Mouse (Mus musculus): Measurements from ENCODE around the gene Ltbp4.
A peak's percentile ranks its signal among the peaks of the same experiment; 100 is the strongest.

The Ltbp4 gene

DNA sequence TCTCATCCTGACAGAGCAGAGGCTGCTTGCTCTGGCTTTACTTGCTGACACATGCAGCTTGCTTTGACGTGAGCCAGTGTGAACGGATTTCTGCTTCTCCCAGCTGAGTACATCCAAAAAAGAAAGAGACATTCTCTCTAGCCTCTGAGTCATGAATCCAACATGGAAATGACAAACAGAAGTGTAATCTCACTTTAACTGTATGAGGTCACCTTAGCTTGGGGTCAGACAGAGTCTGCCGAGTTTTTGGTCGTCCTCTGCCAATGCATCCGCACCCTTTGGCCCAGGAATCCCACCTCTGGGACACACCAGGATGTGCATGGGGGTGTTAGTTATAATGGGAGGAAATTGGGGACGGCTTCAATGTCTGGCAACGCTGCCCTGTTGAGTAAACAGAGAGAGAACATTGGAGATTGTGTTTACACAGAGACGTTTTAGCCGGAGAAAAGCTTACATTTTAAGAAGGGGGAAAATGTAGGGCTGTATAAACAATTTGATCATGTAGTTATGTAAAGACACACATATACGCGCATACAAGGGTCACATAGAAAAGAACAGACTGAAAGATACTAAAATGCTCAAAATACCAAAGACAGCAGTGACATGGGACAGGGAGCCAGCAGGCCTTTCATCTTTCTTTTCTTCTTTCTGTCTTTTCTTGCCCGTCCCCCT lies 45.6 kb downstream of the Ltbp4 start:
- no peak for DNase-seq

DNA sequence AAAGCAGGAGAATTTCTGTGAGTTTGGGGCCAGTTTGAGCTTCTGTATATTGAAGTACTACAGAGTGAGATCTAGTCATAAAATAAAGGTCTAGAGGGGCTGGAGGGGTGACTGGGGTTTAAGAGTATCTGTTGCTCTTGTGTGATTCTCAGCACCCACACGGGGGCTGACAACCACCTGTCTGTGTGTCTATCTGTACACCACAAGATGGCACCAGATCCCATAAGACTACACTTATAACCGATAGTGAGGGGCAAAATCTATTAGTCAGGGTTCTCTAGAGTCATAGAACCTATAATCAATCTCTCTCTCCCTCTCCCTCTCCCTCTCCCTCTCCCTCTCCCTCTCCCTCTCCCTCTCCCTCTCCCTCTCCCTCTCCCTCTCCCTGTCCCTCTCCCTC lies 46.9 kb downstream of the Ltbp4 start:
- no peak for DNase-seq

DNA sequence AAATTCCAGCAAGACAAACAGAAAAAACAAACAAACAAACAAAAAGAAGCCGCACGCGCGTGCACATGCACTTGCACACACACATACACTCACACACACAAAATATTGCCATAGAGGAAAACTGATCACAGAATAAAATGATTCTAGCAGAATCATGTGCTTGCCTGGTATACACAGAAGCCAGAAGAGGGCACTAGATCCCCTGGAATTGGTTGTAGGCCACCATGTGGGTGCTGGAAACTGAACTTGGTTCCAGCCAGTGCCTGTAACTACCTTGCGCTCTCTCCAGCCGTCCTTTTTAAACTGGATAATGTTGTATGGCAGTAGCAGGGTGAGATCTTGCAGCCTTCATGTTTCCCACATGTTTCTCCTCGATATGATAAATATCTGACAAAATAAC lies 48.8 kb downstream of the Ltbp4 start:
- DNase-seq: no peak

DNA sequence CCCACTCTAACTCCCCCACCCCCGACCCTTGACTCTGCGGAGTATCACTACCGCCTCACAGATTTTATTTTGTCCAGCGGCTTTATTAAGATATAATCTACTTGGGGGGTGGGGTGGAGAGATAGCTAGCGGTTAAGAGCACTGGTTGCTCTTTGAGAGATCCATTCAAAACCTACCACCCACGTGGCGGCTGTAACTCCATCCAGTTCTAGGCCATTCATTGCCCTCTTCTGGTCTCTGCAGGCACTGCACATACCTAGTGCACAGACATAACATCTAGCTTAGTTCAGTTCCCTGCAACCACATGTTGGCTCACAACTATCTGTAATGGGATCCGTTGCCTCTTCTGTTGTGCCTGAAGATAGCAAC lies 51.8 kb downstream of the Ltbp4 start:
- peak; percentile 60 for DNase-seq

DNA sequence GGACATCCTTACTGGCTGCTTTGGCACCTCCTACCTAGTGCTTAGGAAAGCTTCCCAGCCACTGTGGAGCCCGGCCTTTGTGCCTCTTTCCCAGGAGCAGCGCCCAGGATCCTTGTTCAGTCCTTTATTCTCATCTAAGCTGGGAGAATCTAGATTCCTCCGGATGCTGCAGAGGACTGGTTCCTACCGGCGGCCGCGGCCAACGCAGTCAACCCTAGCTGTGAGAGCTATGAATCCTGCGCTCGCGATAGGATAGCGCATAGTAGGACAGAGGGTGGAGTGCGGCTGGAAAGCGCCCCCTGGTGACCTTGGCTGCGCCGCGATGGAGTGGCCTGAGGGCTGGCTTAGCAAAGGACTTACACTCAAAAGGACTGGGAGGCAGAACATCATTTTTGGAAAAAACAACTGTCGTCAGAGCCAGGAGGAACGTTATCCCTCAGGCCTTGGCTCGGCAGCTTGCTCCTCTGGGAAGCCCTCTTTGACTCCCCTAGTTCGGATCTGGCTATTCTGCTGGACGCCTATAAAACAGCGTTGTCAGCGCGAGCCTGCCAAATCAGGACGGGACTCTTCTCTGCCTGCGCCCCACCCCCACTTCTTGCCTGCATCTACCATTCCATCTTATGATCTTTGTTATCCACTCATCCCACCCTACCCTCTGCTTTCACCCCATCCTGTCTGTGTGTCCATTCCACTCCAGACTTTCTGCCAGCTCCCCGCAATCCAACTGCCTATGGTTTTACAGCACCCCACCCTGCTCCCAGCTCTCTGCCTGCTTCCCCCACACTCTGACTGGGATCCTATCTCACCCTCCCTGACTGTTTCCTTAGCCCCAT lies 52.4 kb downstream of the Ltbp4 start:
- peak; percentile 24 for DNase-seq

DNA sequence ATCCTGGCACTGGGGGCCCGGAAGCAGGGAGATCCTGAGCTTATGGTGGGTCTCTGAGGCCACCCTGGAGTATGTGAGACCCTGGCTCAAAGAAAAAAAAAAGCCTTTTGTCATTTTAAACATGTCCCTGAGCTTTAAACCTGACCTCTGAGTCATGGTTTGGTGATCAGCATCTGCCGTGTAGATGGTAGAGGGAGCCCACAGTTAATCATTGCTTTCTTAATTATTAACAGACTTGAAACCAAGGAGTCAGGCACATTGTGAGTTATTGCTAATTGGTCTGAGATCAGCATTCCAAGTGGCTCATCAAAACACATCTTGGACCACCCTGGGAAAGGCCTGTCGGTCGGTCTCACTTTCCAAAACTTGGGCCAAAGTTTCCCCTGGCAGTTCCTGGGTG lies 55.3 kb downstream of the Ltbp4 start:
- no peak for DNase-seq

DNA sequence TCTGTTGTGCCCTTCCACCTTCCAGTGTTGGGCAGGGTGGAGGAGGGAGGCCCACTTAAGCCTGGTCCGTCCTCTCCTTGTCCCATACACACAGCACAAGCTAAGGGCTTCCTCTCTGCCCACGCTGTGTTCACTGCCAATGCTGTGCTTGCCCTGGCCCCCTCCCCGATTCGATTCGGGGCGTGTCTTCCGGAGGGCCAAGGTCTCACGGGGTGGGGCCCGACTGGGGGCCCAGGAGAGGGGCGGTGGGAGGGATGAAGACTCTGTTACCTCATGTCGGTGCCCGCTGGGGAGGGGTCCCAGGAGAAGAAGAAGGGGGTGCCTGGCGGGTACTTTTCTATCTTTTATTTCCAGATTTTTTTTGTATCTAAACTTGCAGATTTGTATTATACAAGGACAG lies 55.8 kb downstream of the Ltbp4 start:
- no peak for DNase-seq

DNA sequence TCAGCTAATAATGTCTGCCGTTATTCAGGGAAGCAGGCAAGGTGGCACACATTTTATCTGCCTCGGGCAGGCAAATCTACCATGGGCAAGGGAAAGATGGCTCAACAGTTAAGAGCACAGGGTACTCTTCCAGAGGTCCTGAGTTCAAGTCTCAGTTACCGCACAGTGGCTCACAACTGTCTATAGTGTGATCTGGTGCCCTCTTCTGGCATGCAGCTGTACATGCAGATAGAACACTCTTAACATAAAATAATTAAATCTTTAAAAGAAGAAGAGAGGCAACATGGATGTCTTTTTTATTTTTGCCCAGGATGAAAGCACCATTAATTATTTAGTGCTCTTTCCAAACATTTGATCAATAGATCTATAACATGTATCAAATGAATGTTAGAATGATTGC lies 60.3 kb downstream of the Ltbp4 start:
- no peak for DNase-seq

DNA sequence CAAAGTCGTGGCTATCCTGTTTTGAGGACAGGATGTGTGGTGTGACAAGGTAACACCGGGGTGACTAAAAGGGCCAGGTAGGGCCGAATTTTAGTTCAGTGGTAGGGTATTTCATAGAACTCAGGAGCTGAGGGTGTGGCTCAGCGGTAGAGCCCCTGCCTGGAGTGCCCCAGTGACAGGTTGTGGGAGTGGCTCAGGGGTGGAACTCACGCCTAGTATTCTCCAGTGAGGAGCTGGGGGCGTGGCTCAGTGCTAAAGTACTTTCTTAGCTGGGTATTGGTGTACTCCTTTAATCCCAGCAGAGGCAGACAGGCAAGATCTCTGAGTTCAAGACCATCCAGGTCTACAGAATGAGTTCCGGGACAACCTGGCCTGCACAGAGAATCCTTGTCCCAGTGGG lies 61.5 kb downstream of the Ltbp4 start:
- no peak for DNase-seq

DNA sequence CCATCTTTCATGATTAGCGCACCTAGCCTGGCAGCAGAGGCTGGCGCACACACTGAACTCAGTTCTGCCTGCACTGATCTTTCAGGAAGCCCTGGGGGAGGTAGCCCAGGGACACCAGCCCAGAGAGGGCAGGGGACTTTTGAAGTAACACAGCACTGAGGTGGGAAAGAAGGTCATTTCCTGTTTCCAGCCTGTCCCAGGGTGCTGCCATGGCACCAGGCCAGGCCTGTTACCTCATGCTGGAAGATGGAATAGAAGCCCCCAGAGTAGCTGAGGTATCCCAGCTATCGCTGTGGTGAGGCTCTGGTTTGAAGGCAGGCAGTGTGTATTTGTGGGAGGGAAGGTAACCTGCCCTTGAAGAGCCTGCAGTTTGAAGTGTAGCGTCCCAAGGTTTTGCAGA lies 62.6 kb downstream of the Ltbp4 start:
- no peak for DNase-seq

DNA sequence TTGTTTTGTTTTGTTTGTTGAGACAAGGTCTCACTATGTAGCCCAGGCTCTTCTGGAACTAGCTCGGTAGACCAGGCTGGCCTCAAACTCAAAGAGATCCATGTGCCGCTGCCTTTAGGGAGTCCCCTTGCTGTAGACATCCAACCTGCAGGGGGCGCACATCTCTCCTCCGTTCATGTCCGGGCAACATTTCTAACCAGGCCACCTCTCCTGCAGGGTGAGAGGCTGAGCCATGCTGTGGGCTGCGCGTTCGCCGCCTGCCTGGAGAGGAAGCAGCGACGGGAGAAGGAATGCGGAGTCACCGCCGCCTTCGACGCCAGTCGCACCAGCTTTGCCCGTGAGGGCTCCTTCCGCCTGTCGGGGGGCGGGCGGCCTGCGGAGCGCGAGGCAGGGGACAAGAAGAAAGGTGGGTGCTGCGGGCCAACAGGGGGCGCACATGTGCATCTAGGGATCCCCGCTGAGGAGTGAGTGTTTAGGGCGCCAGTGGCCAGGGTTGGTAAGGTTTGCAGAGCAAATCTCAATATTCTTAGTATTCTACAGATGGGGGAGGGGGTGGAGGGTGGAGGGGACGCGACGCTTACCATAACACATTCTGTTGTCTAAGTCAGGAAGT lies 63.6 kb downstream of the Ltbp4 start:
- peak; percentile 30 for DNase-seq

DNA sequence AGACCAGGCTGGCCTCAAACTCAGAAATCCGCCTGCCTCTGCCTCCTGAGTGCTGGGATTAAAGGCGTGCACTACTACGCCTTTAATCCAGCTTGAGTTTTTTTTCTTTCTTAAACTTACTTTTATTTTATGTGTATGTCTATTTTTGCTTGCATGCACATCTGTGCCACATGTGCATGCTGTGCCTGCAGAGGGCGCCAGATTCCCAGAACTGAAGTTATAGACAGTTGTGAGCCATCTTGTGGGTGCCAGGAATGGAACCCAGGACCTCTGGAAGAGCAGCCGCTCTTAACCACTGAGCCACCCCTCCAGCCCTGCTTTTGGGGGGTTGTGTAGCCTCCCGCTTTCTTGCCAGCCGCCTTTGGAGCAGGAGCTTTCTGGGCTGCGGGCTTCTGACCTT lies 66.1 kb downstream of the Ltbp4 start:
- no peak for DNase-seq

DNA sequence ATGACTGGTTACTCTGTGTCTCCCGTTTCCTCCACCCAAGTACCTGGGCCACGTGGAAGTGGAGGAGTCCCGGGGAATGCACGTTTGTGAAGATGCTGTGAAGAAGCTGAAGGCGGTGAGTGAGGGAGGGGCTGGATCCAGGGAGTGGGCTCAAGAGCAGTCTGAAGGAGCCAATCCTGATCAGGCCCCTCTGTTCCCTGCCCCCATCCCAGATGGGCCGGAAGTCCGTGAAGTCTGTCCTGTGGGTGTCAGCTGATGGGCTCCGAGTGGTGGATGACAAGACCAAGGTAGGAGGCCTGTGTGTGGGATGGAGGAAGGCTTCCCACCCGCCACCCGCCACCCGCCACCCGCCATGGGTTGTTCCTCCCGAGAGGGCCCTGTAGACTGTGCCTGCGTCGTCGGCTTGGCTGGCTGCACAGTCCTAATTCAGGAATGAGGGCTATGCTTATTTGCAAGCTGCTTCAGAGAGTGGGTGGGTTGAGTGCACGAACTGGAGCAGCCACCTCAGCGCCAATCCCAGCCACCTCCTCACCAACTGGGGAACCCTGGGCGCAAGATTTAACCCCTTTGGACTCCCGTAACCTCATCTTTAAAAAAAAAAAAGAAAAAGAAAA lies 70.9 kb downstream of the Ltbp4 start:
- DNase-seq: no peak

DNA sequence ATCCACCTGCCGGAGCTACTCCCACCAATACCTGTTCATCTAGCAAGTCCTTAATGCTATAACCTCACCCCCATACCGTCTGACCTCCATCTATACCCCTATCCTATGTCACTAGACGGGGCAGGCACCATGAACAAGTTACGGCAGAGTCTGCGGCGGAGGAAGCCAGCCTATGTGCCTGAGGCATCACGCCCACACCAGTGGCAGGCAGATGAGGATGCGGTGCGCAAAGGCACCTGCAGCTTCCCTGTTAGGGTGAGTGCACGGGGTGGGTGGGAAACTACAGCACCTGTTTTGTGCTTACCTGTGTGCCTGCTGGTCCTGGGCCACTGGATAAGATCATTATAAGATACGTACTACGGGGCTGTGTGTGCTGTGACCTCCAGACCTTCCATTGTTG lies 72.7 kb downstream of the Ltbp4 start:
- DNase-seq: no peak

DNA sequence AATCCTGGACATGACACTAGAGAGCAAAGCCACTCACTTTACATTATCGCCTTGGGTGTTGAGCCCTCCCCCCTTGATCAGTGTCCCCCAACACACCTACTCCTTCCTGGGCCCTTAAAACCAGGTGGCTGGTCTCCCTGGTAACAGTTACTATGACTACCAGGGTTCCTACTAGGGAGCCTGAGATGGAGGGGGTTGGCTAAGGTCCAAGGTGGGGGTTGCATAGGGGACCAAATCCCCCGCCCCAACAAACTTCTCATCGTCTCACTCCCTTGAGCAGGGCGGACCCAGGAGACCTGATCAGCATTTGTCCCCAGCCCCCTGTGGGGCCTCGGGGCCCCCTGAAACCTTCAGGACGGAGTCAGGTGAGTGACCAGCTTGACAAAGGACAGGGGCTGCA lies 75.6 kb downstream of the Ltbp4 start:
- DNase-seq: no peak

DNA sequence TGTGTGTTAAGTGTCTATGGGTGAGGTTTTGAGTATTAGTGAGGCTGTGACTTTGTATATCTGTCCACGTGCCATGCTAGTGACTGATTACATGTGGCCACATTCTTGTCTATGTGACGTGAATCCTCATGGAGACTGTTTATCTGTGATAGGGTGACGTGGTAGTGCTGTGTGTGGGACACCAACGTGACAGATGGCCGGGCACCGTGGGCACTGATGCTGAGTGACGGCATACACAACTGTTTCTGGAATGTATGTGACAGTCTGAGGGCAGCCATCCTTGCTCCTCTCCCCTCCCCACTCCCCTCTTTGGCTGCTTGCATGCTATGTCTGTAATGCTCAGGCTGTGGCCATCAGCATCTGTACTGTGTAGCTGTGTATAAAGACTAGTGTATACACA lies 76.6 kb downstream of the Ltbp4 start:
- DNase-seq: no peak

DNA sequence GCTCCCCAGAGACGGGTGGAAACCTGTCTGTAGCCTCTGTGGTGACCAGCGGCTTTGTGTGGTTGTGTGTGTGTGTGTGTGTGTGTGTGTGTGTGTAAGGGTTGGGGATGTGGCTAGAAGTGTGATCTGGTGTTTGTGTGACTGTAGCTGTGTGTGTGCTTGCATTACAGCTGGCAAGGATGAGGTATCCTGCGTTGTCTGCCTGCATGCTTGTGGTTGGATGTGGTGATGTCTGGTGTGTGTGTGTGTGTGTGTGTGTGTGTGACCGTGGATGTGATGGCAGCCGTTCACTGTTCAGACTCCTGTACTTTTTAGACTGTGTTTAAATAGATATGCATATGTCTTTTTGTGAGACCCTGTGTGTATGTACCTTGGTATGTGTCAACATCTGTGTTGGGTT lies 77.7 kb downstream of the Ltbp4 start:
- no peak for DNase-seq

DNA sequence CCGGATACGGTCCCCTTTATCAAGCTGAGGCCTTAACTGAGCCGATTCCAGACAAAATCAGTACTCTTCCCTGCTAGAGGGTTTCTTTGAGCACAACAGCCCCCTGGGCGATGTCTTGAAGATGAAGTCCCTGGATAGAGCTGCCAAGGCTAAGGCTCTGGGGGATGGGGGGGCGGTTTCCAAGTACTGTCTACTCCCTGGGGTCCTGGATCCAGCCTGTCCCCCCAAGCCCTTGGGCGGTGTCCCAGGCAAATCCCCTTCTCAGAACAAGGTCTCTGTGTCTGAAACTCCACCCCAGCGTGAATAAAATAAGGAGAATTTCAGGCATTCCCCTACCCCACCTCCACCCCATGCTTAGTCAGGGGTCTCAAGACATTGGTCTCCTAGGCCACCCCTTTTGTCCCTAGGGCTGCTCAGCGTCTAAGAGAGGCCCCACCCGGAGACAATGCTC lies 78.2 kb downstream of the Ltbp4 start:
- DNase-seq: no peak

DNA sequence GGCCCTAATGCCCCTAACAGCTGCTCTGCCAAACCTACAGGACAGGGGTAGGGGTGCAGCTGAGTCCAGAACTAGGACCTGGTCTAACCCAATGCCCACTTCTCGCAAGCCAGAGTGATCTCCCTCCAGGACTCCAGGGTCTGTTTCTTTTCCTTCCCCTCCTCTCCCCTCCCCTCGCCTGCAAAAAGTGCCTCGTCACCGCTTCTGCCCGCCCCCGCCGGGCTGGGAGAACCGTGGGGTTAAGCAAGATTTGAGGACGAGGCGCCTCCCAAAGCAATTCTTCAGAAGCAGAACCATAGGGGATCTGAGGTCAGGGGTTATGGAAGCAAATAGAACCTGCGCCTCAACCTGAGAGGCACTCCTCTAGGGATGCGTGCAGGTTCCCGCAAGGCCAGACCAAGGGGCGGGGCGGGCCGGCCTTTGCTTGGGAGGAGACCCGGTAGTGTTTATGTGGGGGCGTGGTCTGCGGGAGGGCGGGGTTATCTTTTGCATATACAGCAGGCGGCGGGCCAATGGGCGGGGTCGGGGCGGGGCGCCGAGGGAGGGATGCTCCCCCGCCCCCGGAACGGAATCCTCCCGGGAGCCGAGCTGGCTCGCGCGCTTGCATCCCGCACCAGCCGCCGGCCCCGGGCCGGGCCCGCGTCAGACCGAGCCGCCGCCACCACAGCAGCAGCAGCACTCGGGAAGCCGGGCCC lies 79.1 kb downstream of the Ltbp4 start, which contains the start of gene Numbl:
TSS of gene Numbl (plus strand) at position 229 of the 695 bp plus-strand sequence.
- peak; percentile 91 for DNase-seq

DNA sequence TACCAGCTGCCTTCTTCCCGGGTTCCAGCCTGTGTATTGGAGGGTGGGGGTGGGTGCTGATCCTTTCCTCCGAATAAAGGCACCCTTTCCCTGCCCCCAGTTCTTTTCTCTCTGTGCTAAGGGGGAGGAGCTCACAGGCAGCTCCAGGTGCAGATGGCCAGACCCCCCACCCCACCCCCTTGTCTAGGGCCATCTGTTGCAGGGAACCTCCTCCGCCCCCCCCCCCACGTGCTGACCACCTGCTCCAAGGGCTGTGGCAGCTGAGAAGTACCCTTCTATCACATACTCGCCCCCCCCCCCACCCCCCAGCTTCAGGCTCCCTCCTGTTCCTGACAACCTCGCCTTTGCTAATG lies 79.7 kb downstream of the Ltbp4 start:
- DNase-seq: no peak

DNA sequence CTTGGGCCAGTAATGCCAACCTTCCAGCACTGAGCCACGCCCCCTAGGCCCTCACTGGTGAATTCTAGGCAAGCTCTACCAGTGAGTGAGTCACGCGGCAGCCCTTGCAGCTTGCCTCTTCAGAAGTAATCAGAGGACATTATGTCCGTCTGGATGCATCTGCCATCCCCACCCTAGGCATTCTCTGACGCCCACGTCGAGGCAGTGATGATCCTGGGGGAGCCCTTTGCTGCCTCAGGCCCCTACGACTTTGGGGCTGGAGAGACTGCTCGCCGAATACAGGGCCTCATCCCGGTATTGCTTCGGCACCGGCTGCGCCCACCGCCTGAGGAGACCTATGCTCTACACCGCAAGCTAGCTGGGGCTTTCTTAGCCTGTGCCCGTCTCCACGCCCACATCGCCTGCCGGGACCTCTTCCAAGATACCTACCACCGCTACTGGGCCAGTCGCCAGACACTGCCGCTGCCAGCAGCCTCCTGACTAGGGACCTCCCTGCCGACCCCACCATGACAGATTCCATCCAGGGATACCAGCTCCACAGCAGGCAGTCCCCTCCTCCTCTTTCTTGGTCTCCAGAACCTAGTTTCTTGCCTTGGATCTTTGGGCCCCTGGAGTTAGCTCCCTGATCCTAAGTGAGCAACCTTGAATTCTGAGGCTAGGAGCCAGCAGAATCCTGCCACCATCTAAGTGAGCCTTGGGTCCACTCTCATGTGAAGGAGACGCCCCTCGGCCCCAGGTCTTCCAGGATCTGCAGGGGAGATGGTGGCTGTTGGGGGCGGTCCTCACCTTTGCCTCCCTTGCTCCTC lies 80.2 kb downstream of the Ltbp4 start:
- DNase-seq: no peak

DNA sequence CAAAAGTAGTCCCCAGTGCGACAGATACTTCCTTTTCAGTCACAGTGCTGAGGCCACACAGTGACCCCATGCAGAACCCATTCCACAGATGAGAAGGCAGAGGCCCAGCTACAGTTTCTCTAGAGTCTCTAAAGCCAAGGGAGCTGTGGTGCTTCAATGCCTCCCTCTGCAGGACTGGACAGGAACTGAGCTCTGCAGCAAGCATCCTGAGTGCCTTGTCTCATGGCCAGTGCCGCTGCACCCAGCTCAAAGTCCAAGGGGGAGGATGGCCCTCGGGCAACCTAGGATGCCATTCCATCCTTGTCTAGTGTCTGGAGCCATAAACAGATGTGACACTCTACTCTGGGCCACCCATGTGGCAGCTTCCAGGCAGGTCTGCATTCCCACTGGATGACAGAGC lies 81.8 kb downstream of the Ltbp4 start:
- DNase-seq: no peak
